Mouse (Mus musculus) layer of hippocampus, adult 9-11 months (tissue): ENCODE data around the gene Gif.

ENCODE experiments used
- DNase-seq: peaks from one replicate; pipeline ENCODE4 v3.0.0; 2022

Gif gene

GRCm38 (mm10) chr19:11800531-11801315, 53.4 kb downstream of the Gif start:
- no peak for DNase-seq

GRCm38 (mm10) chr19:11804423-11804822, 57.1 kb downstream of the Gif start:
- DNase-seq, result no peak

GRCm38 (mm10) chr19:11807251-11807650, 59.9 kb downstream of the Gif start:
- DNase-seq, result no peak

- no peak for DNase-seq
Measured at GRCm38 (mm10) chr19:11807822-11808221, 60.5 kb downstream of the Gif start.

GRCm38 (mm10) chr19:11808452-11808851, 61.1 kb downstream of the Gif start:
- DNase-seq, result no peak

- DNase-seq, result no peak
Measured at GRCm38 (mm10) chr19:11810003-11810758, 62.8 kb downstream of the Gif start.

GRCm38 (mm10) chr19:11810856-11811255, 63.5 kb downstream of the Gif start:
- no peak for DNase-seq

GRCm38 (mm10) chr19:11811688-11812365, 64.5 kb downstream of the Gif start:
- no peak for DNase-seq
